Mouse (Mus musculus): ENCODE results near the gene Nudt3. TPM values are rescaled to one million over a fixed set of nuclear protein-coding genes. Genes with fewer than 3 reads are reported as not detected.

The Nudt3 gene
- polyA plus RNA-seq (2014; fragmentation: Illumina TruSeq; extraction: RNeasy Lipid Tissue Mini Kit (QIAGEN cat#74804); ENCODE audit: low read depth, low replicate concordance), result 26.3 TPM

DNA sequence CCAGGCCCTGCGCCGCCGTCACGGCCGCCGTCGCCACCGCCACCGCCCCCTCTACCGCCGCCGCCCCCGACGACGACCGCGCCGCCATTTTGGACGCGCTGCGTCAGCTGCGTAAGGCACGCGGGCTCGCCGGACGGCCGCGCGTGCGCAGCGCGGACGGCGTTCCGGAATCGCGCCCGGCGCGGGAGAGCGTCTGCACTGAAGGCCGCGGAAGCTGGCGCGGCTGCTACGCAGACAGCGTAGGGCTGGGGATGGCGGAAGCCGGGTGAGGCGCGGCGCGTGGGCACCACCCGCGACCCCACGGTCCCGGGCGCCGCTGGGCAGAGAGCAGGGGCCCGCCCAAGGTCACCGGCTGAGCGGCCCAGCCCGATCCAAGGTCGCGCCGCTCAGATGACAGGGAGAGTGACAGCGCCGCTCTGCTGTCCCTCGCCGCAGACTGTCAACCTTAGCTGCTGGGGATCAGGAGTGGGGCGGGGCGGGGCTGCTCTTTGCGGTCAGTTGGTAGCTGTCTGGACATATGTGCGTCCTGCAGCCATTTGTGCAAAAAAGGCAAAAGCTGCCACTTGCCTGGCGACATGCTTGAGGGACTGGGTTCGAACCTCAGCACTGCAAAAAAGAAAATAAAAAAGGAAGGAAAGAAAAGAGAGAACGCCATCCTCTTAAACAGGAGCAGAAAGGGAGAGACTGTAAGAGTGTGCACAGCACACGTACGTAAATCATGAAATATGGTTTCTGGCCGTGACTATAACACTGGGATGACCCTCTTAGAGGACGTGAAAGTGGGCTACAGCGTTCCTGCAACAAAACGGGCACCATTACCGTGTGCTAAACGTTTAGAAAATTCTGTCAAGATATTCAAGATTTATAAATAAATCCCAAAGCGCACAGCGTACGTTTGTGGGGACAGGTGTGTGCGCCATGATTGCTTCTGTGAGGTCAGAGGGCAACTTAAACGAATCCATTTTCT, at the start of gene Nudt3:
Gene Nudt3, minus strand, starts transcription at position 136 of the 967 bp plus-strand sequence.

DNA sequence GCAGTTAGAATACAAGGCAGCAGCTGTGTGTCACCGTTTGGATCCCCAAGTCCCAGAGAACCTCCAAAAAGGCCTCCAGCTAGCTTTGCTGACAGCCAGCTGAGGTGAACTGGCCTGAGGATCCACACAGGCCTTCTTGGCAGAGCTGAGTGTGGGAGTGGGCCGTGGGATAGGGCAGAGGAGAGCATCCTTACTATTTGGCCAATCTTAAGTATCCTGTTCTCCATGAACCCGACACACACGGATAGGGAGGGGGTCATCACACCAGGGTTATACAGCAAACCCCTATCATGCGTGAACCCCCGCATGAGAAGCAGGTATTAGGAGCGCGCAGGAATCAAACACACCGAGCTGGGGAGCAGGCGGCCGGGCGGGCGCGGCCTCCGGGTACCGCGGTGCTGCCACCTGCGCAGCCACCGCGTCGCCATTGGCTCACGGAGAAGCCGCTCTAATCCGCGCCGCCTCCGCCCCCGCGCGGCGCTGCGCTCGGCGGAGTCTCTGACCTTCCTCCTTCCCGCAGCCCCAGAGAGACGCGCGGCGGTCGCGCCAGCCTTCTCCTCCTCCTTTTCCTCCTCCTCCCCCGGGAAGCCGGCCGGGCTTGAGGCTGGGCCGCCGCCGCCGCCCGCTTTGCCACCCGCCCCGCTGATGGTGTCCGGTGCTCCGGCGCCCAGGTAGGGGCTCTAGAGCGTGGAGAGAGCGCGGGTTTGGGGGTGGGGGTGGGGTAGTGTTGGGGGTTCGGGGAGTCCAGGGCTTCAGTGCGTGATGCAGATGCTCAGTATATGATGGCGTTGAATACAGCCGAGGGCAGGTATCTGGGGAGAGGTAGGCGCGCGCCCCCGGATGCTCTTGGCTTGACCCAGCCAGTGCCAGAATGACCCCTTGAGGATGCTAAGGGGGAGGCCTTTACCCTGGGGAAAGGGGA, 32.1 kb upstream of the Nudt3 start, which contains the start of gene Pacsin1:
Gene Pacsin1, plus strand, starts transcription at position 421 of the 922 bp plus-strand sequence.

DNA sequence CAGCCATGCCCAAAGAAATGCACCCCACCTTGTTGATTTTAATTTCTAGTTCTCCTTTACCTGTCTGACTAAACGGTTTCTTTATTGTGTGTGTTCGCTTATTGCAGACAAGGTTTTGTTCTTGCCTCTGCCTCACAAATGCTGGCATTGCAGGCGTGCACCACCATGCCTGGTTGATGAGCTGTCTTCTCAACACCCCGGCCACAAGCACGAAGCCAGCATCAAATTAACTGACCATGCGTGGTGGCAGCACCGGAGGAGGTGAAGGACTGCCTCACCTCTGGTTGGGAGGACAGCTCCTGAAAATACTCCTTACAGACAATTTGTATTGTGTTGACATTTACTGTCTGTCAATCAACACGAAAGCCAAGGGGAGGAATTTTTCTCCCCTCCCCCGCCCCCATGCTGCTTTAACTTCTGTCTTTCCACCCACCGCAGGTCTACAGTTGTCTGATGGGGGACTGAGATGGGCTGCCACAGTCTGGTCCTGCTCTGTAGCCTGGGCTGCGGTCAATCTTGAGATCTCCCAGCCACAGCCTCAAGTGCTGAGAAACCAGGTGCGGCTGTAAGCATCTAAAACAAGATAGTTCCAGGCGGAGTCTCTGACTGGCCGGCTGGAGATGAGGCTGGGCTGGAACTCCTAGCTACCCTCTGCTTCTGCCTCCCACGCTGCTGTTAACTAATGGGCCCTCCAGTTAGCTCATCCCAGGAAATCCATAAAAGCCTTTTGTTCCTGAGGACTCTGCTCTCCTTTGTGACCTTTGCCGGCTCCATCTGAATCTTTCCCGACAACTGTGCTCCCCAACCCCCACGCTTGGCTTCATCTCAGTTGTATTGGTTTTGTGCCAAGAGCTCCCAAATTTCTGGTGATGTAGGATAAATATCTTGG, 13.1 kb upstream of the Nudt3 start, which contains the start of gene Rps10:
Gene Rps10, minus strand, starts transcription at position 538 of the 889 bp plus-strand sequence.

DNA sequence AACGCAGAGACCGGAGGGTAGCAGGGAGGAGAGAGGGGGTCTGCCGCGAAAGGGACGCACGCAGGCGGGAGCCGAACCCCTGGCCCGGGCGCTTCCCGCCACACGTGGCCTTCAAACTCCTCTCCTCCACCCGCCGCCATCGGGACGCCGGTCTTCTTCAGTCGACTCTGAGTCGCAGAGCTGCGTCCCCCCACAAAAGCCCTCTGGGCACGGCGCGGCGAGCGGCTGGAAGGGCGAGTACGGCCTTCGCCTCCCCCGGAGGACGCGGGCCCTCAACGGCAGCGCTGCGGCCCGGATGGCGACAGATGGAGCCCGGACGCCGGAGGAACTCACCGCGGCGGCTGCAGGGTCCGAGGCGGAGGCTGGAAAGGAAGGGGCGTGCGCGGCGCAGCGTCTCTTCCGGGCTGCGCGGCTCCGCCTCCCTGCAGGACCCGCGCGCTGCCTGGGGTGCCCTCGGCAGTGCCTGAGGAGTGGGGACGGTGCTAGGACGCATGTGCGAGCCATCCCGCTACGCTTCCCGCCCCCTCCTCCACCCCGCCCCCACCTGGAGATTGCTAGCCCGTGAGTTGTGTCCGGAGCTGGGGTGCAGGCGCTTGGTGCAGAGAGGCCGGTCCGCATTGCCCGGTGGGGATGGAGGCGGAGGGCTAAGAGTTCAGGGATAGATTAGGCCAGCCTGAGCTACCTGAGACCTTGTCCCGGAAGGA, 11.7 kb upstream of the Nudt3 start, which contains the start of gene RPS10-NUDT3:
Gene RPS10-NUDT3, minus strand, starts transcription at position 352 of the 704 bp plus-strand sequence.

DNA sequence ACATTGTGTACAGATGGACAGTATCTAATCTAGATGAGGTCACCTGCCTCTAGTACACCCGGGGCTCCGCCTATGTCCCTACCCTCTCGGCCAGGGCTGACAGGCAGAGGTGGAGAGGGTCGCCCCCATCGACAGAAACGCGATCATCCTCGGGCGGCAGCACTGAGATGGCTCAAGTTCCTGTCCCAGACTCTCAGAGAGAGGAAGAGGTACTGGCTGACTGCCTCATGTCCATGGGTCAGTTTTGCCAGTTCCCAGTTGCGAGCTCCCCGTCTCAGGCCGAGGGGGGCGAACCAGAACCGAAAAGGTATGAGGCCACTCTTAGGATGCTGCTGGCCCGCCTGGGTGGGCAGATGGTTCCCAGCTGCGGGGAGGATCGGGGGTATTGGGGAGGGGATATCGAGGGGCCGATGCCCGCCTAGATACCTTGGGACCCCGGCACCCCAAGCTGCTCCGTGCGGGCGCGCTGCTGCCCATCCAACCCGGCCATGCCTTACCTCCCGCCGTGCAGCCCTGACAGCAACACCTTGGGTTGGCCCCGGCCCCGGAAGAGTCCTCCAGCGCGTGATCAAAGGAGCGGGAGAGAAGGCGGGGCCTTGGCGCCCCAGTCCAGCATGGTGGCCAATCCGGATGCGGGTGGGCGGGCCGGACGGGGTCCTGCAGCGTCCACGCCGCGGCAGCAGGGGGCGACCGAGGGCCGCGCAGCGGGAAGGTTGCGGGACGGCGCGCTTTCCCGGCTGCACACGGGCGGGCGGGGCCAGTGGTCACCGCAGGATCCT, 57.9 kb downstream of the Nudt3 start, which contains the start of gene AI413582:
Gene AI413582, minus strand, starts transcription at position 594 of the 779 bp plus-strand sequence.

DNA sequence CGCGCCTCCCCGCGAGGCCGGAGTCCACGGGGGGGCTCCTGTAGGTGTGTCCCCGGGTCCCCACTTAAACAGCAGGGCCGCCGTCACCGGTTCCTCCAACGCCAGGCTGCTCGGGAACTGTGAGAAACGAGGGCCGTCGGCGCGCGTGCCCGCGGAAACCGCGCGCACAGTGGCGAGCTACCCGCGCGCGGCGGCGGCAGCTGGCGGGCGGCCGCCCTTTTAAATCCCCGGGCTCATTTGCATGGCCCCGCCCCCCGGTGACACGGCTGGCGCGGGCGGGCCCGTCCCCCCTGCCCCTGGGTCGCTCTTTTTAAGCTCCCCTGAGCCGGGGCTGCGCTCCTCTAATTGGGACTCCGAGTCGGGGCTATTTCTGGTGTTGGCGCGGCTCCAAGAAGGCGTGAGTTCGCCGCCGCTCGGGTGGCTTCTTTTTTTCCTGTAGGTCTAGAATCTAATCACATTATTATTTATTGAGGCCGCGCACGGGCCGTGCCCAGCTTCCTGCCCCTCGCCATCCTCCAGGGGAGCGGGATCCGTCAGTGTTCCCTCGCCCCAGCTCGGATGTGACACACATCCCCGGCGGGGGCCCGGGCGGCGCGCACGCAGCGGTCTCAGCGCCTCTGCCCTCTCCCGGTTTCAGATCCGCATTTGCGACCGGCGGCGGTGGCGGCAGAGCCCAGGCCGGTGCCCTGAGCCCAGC, 66.8 kb downstream of the Nudt3 start, which contains the start of gene Hmga1:
Gene Hmga1, plus strand, starts transcription at position 183 of the 697 bp plus-strand sequence.

Other genes with a start within 250 kb of the Nudt3 start
- not detected for gene Grm4, start 102.1 kb downstream of the Nudt3 start, polyA plus RNA-seq (2014; fragmentation: Illumina TruSeq; extraction: RNeasy Lipid Tissue Mini Kit (QIAGEN cat#74804); ENCODE audit: low read depth, low replicate concordance)
- gene Hmga1, start 67.0 kb downstream of the Nudt3 start, polyA plus RNA-seq (2014; fragmentation: Illumina TruSeq; extraction: RNeasy Lipid Tissue Mini Kit (QIAGEN cat#74804); ENCODE audit: low read depth, low replicate concordance), result 14.2 TPM
- gene AI413582, start 57.7 kb downstream of the Nudt3 start, polyA plus RNA-seq (2014; fragmentation: Illumina TruSeq; extraction: RNeasy Lipid Tissue Mini Kit (QIAGEN cat#74804); ENCODE audit: low read depth, low replicate concordance), result not detected
- gene RPS10-NUDT3, start 11.7 kb upstream of the Nudt3 start, polyA plus RNA-seq (2014; fragmentation: Illumina TruSeq; extraction: RNeasy Lipid Tissue Mini Kit (QIAGEN cat#74804); ENCODE audit: low read depth, low replicate concordance), result not detected
- gene Rps10, start 13.2 kb upstream of the Nudt3 start, polyA plus RNA-seq (2014; fragmentation: Illumina TruSeq; extraction: RNeasy Lipid Tissue Mini Kit (QIAGEN cat#74804); ENCODE audit: low read depth, low replicate concordance), result 24.5 TPM
- gene Pacsin1, start 32.0 kb upstream of the Nudt3 start, polyA plus RNA-seq (2014; fragmentation: Illumina TruSeq; extraction: RNeasy Lipid Tissue Mini Kit (QIAGEN cat#74804); ENCODE audit: low read depth, low replicate concordance), result 1.9 TPM
- not detected for gene Spdef, start 105.5 kb upstream of the Nudt3 start, polyA plus RNA-seq (2014; fragmentation: Illumina TruSeq; extraction: RNeasy Lipid Tissue Mini Kit (QIAGEN cat#74804); ENCODE audit: low read depth, low replicate concordance)
- 74.8 TPM for gene D17Wsu92e, start 197.2 kb upstream of the Nudt3 start, polyA plus RNA-seq (2014; fragmentation: Illumina TruSeq; extraction: RNeasy Lipid Tissue Mini Kit (QIAGEN cat#74804); ENCODE audit: low read depth, low replicate concordance)
- gene Snrpc, start 214.7 kb upstream of the Nudt3 start, polyA plus RNA-seq (2014; fragmentation: Illumina TruSeq; extraction: RNeasy Lipid Tissue Mini Kit (QIAGEN cat#74804); ENCODE audit: low read depth, low replicate concordance), result 104 TPM
- 2.6 TPM for gene Uhrf1bp1, start 232.9 kb upstream of the Nudt3 start, polyA plus RNA-seq (2014; fragmentation: Illumina TruSeq; extraction: RNeasy Lipid Tissue Mini Kit (QIAGEN cat#74804); ENCODE audit: low read depth, low replicate concordance)